Mouse (Mus musculus): Measurements from ENCODE around the gene Uchl5. TPM values are rescaled to one million over a fixed set of nuclear protein-coding genes. Genes with fewer than 3 reads are reported as not detected.
A peak's percentile ranks its signal among the peaks of the same experiment; 100 is the strongest.

The Uchl5 gene
- total RNA-seq, 2 experiments from 2014 or later: 21.4 to 26.5 TPM

GRCm38 (mm10) chr1:143788584-143789227, 11.6 kb downstream of the Uchl5 start:
- peak; percentile 21 for DNase-seq

- no peak for DNase-seq
Measured at GRCm38 (mm10) chr1:143803537-143803936, 26.5 kb downstream of the Uchl5 start.

GRCm38 (mm10) chr1:143809062-143809461, 32.0 kb downstream of the Uchl5 start:
- no peak for DNase-seq

- DNase-seq: peak; percentile 90
Measured at GRCm38 (mm10) chr1:143813676-143814360, 36.7 kb downstream of the Uchl5 start.

GRCm38 (mm10) chr1:143820096-143820877, 43.2 kb downstream of the Uchl5 start:
- no peak for DNase-seq

GRCm38 (mm10) chr1:143822677-143823076, 45.6 kb downstream of the Uchl5 start:
- no peak for DNase-seq

- DNase-seq: no peak
Measured at GRCm38 (mm10) chr1:143830713-143831112, 53.6 kb downstream of the Uchl5 start.

GRCm38 (mm10) chr1:143836363-143837182, 59.5 kb downstream of the Uchl5 start:
- no peak for DNase-seq

- DNase-seq: no peak
Measured at GRCm38 (mm10) chr1:143837681-143838080, 60.6 kb downstream of the Uchl5 start.

GRCm38 (mm10) chr1:143838896-143839410, 61.9 kb downstream of the Uchl5 start:
- no peak for DNase-seq

GRCm38 (mm10) chr1:143852329-143852728, 75.3 kb downstream of the Uchl5 start:
- DNase-seq: no peak

GRCm38 (mm10) chr1:143852779-143853358, 75.8 kb downstream of the Uchl5 start:
- no peak for DNase-seq

GRCm38 (mm10) chr1:143853691-143854115, 76.6 kb downstream of the Uchl5 start:
- no peak for DNase-seq

- no peak for DNase-seq
Measured at GRCm38 (mm10) chr1:143855706-143856105, 78.6 kb downstream of the Uchl5 start.

Other genes with a start within 250 kb of the Uchl5 start
- 10 to 100 TPM in 1 of 2 experiments, 1 to 10 TPM in 1; 8.6 to 11.1 TPM for gene B3galt2, start 136.6 kb upstream of the Uchl5 start, total RNA-seq (2021)
- 10 to 100 TPM; 54.0 to 58.6 TPM for gene Cdc73, start 74.4 kb upstream of the Uchl5 start, total RNA-seq (2021)
- 10 to 100 TPM; 74.9 to 80.2 TPM for gene Glrx2, start 60.9 kb upstream of the Uchl5 start, total RNA-seq (2021)
- gene Trove2, start 204 bp upstream of the Uchl5 start, total RNA-seq (2021): 1 to 10 TPM; 4.3 to 6.1 TPM
- gene Rgs2, start 226.9 kb downstream of the Uchl5 start, total RNA-seq (2021): 10 to 100 TPM; 14.1 to 15.7 TPM

All from gastrocnemius, postnatal 10 days (tissue).